Mouse (Mus musculus): ENCODE measurements around the gene Trmt44. TPM values are rescaled to one million over a fixed set of nuclear protein-coding genes. Genes with fewer than 3 reads are reported as not detected.

Trmt44 gene
- polyA plus RNA-seq, 1 experiment, result 4.5 TPM

DNA sequence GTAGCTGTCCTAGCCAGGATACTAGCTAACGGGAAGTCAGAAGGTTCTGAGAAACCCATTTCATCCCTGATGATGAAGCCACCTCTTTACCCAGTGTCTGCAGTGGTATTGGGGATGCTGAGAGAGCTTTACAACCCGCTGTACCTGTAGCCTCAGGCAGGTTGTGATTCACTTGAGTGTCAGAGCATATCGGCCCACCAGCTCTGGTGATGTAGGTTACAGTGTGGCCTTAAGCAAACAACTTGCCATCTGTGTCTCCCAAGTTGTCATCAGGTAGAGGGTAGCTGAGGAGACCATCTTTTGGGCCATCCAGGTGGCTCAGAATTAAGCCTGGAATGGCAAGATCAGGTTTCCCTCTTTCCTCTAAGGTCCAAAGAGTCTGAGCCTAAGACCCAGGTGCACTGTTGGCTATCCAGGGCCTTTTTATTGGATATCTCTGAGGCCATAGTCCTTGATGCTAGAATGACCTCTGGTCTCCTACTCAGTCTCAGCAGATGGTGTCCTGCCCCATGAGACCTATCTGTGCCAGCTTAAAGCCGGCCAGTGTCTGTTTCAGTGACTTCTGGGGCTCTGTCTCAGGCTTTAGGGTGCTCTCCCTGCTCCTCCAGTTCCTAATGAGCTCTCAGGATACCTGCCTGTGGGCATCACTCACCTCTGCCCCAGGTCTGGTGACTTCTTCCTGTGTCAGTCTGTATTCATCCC, 21.9 kb downstream of the Trmt44 start:
- 74% methylated on average over 4 of the region's 4 CpGs for WGBS
- TF ChIP-seq CTCF (IDR thresholded peaks at IDR 0.05; ENCODE audit: insufficient read depth, low read length), result no peak
- no peak for TF ChIP-seq POLR2A (IDR thresholded peaks at IDR 0.05; ENCODE audit: borderline replicate concordance, extremely low read depth, low read depth, low read length)
- Histone ChIP-seq H3K4me3 (replicated peaks; ENCODE audit: extremely low read depth, low read depth, low read length) (no peak overlapping the region), H3K4me1 (ENCODE audit: control insufficient read depth, insufficient read depth, low read length) (0 out of 2 replicates have a peak, but pooled peaks cover 4% of the 10 kb centered on the region)
- DNase-seq, result no peak

DNA sequence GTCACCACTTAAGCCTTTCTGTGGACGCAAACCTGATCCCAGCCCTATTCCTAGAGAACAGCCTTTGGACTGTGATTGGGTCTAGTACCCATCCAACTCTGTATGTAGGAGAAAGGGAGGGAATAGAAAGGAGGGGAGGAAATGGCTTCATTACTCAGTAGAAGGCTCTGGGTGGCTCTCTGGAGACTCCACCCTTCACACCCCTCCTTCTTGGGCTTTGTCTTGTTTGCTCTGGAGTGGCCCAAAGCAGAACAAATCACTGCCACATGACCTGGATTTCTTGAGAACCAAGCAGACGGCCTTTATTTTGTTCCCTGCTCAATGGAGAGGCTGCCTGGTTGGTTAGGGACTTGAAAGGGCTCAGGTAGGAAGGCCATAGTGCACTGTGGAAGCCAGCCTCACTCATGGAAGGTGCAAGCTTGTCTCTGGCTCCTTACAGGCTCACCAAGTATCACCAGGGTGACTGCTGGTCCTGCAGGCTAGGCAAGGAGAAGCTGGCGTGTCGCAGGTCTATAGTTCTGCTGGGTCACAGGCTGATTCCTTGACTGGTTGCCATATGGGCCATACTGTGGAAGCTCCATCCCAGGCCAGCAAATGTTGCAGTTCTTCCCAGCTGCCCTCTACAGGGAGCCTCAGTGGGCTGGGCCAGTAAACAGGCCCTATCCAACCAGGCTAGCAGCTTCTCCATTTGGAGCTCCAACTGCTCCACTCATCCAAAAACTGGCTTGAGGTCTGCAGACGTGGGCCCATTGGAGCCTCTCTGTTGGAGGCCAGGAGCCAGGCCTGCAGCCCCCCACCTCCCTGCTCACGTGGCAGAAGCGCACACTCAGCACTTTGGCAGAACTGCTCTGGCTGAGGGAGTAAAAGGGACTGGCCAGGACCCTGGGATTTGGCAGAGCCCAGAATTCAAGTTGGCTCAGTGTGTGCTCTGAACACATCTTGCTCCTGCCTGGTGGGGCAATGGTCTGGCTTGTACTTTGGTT, 22.7 kb downstream of the Trmt44 start:
- no peak for TF ChIP-seq POLR2A (IDR thresholded peaks at IDR 0.05; ENCODE audit: borderline replicate concordance, extremely low read depth, low read depth, low read length)
- TF ChIP-seq CTCF (IDR thresholded peaks at IDR 0.05; ENCODE audit: insufficient read depth, low read length), result no peak
- DNase-seq, result no peak
- no peak overlapping the region for H3K4me3 ChIP-seq (replicated peaks; ENCODE audit: extremely low read depth, low read depth, low read length)
- H3K4me1 ChIP-seq (ENCODE audit: control insufficient read depth, insufficient read depth, low read length), result 0 out of 2 replicates have a peak, but pooled peaks cover 4% of the 10 kb centered on the region
- WGBS, result 29% methylated on average over 7 of the region's 7 CpGs

DNA sequence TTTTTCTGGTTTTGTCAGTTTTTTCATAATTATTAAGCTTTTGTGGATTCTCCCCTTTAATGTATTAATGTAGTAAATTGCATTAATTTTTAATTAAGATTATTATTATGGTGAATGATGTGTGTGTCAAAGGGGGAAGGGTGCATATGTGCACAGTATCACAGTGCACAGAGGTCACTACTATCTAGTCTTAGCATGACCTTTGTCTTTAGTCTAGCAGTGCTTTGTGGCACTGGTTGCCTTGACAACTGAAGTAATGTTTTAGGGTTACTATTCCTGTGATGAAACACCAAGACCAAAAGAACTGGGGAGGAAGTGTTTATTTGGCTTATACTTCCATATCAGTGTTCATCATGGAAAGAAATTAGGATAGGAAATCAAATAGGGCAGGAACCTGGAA, 28.7 kb downstream of the Trmt44 start:
- no peak overlapping the region for H3K4me3 ChIP-seq (replicated peaks; ENCODE audit: extremely low read depth, low read depth, low read length)
- H3K4me1 ChIP-seq (ENCODE audit: control insufficient read depth, insufficient read depth, low read length), result no peaks in the 10 kb centered on the region
- TF ChIP-seq CTCF (IDR thresholded peaks at IDR 0.05; ENCODE audit: insufficient read depth, low read length), result no peak
- DNase-seq, result no peak

DNA sequence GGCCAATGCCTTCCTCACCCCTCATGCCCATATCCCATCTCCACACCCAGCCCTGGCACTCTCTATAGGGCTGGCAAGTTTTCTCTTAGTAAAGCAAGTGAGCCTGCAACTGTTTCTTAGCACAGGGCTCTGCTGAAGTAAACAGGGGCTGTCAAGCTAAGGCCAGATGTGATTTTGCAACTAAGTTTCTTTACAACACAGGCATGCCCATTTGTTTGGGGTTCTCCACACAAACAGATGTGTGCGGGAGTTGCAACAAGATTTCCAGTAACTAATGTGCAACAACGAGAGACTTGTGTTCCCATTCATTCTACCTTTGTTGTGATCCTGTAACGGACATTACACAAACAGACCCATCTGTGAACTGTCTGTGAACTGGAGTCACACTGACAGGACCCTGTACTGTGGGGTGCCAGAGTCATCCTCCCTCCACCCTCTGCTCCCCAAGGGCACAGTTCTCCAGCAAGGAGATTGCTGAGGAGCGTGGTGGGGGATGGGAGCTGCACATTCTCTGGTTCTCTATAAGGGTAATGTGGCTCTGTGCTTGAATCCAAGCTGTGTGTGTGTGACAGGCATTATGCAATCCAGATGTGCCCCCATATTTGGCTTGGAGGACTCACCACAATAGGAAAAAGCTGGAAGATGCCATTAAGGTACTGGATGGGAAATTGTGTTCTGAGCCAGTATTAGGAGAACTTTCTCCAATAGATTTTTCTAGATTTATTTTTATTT, 33.6 kb downstream of the Trmt44 start:
- WGBS, result 64% methylated on average over 4 of the region's 4 CpGs
- Histone ChIP-seq H3K4me1 (ENCODE audit: control insufficient read depth, insufficient read depth, low read length) (no peaks in the 10 kb centered on the region), H3K4me3 (replicated peaks; ENCODE audit: extremely low read depth, low read depth, low read length) (no peak overlapping the region)
- no peak for DNase-seq
- TF ChIP-seq CTCF (IDR thresholded peaks at IDR 0.05; ENCODE audit: insufficient read depth, low read length) (no peak), POLR2A (IDR thresholded peaks at IDR 0.05; ENCODE audit: borderline replicate concordance, extremely low read depth, low read depth, low read length) (no peak)

DNA sequence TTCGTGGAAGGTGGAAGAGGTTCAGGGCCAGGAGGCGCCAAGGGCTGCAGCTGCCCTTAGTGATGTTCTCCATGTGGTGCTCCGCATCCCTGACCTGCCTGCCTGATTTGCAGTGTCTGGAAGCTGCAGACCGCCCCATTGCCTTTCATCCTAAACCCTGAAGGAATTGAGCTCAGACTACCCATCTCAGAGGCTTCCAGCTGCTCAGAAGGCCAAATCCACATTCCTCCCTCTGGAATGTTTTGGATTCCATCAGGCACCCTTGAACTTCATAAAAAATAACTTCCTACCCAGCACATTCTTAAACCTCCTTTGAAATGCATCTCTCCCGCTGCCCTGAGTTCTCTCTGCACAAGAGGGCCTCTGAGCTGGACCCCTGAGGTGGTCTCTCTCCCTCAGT, 34.3 kb downstream of the Trmt44 start:
- no peak for DNase-seq
- no peak overlapping the region for H3K4me3 ChIP-seq (replicated peaks; ENCODE audit: extremely low read depth, low read depth, low read length)
- TF ChIP-seq CTCF (IDR thresholded peaks at IDR 0.05; ENCODE audit: insufficient read depth, low read length) (no peak), POLR2A (IDR thresholded peaks at IDR 0.05; ENCODE audit: borderline replicate concordance, extremely low read depth, low read depth, low read length) (no peak)
- no peaks in the 10 kb centered on the region for H3K4me1 ChIP-seq (ENCODE audit: control insufficient read depth, insufficient read depth, low read length)
- 47% methylated on average over 5 of the region's 5 CpGs for WGBS

DNA sequence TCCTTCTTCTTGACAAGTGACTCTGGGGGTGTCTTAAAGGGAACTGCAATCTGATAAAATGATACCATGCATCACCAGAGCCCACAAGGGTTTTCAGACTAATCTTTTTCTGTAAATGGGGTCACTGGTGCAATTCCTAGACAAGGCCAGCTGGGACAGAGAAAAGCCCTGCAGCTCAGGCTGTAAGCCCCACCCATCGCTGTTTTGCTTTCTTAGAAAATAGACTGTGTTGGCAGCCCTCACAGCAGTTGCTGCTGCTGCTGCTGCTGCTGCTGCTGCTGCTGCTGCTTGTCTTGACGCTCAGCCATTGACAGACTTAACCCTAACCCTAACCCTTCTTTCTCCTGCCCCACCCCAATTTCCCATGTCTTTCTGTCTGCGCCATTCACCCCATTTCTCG, 35.3 kb downstream of the Trmt44 start:
- WGBS, result 61% methylated on average over 4 of the region's 4 CpGs
- Histone ChIP-seq H3K4me3 (replicated peaks; ENCODE audit: extremely low read depth, low read depth, low read length) (no peak overlapping the region), H3K4me1 (ENCODE audit: control insufficient read depth, insufficient read depth, low read length) (no peaks in the 10 kb centered on the region)
- TF ChIP-seq POLR2A (IDR thresholded peaks at IDR 0.05; ENCODE audit: borderline replicate concordance, extremely low read depth, low read depth, low read length), result no peak
- TF ChIP-seq CTCF (IDR thresholded peaks at IDR 0.05; ENCODE audit: insufficient read depth, low read length), result no peak
- DNase-seq, result no peak

DNA sequence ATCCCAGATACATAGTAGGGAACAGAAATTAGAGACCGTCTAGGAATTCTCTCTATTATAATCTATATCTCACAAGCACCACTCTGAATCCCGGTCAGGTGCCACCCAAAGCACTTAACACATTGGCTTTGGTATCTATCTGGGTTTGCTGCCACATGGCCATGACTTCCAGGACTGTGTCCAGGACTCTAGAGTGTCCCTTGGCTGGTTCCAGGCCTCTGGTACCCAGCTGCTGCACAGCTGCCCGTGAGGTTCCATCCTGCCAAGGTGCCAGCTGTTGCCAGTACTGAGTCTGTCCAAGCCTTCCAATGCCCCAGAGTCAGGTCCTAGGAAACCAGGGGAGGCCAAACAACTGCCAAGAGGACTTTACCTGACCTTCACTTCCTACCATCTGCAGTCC, 36.8 kb downstream of the Trmt44 start:
- Histone ChIP-seq H3K4me3 (replicated peaks; ENCODE audit: extremely low read depth, low read depth, low read length) (no peak overlapping the region), H3K4me1 (ENCODE audit: control insufficient read depth, insufficient read depth, low read length) (no peaks in the 10 kb centered on the region)
- WGBS, result 69% methylated on average over 3 of the region's 3 CpGs
- no peak for DNase-seq
- TF ChIP-seq POLR2A (IDR thresholded peaks at IDR 0.05; ENCODE audit: borderline replicate concordance, extremely low read depth, low read depth, low read length), result no peak
- no peak for TF ChIP-seq CTCF (IDR thresholded peaks at IDR 0.05; ENCODE audit: insufficient read depth, low read length)

DNA sequence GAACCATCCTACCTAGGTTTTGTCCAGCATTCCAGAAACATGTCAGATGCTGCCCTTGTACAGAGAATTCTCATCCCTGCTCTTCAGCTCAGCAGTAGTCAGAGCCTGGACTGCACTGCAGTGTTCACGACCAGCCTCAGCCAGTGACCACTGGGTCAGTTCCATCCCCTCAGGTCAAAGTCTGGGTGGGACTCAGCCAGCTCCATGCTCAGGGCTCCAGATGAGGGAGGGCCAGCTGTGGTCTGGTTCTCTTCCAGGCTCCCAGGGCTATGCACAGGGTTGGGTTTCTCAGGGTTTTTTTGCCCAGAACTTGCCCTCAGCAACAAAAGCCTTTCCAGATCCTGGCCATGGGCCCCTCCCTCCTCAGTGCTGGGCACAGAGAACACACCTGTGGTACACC, 37.4 kb downstream of the Trmt44 start:
- no peak overlapping the region for H3K4me3 ChIP-seq (replicated peaks; ENCODE audit: extremely low read depth, low read depth, low read length)
- WGBS, result 50% methylated on average over 1 of the region's 1 CpGs
- no peak for DNase-seq

DNA sequence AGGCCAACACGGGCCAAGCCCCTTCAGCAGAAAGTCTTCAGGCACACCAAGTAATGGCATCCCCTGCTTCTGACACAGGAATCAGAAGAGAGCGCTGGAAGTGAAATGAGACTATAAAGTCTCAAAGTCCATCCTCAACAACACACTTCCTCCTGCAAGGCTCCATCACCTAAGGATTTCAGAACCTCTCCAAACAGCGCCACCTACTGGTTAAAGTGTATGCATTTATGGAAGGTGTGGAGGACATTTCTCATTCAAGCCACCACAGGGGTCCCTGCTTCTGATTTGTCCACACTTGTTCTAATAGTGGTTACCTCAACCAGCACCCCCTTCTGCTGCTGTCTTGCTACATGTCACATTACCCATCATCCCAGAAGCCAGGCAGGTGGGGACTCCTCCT, 38.6 kb downstream of the Trmt44 start:
- 69% methylated on average over 3 of the region's 3 CpGs for WGBS
- TF ChIP-seq CTCF (IDR thresholded peaks at IDR 0.05; ENCODE audit: insufficient read depth, low read length) (no peak), POLR2A (IDR thresholded peaks at IDR 0.05; ENCODE audit: borderline replicate concordance, extremely low read depth, low read depth, low read length) (no peak)
- H3K4me3 ChIP-seq (replicated peaks; ENCODE audit: extremely low read depth, low read depth, low read length), result no peak overlapping the region

More for the DNA sequence above, 37.4 kb downstream of the Trmt44 start:
- TF ChIP-seq POLR2A (IDR thresholded peaks at IDR 0.05; ENCODE audit: borderline replicate concordance, extremely low read depth, low read depth, low read length) (no peak), CTCF (IDR thresholded peaks at IDR 0.05; ENCODE audit: insufficient read depth, low read length) (no peak)
- H3K4me1 ChIP-seq (ENCODE audit: control insufficient read depth, insufficient read depth, low read length), result no peaks in the 10 kb centered on the region

More for the DNA sequence above, 38.6 kb downstream of the Trmt44 start:
- H3K4me1 ChIP-seq (ENCODE audit: control insufficient read depth, insufficient read depth, low read length), result no peaks in the 10 kb centered on the region
- no peak for DNase-seq

Measured in lung, adult 2 months (tissue).